Mouse (Mus musculus) kidney, postnatal 0 days (tissue): ENCODE data around the gene Kif1b. TPM values are rescaled to one million over a fixed set of nuclear protein-coding genes. Genes with fewer than 3 reads are reported as not detected.

Source experiments
- ATAC-seq: fragments of 200-750 bp; cut with Nextera tagmentation; replicated peaks from 2 replicates; pipeline ENCODE4 v1.8.0; 2017; ENCODE audit warnings: low read depth, moderate number of reproducible peaks, moderate TSS enrichment, moderate library complexity; ENCODE audit not compliant: low FRiP score
- DNase-seq: peaks from one replicate; pipeline ENCODE4 v3.0.0-alpha.2; 2016; ENCODE audit warnings: low spot score
- H3K27ac ChIP-seq: fragments of 300-500 bp; sonication (generic); 2 replicates; pipeline ENCODE4 v1.5.1; 2014; ENCODE audit warnings: mild to moderate bottlenecking
- H3K27me3 ChIP-seq: fragments of 300-500 bp; sonication (generic); 2 replicates; pipeline ENCODE4 v1.6.1; 2014; ENCODE audit warnings: low read length, mixed read lengths; ENCODE audit not compliant: insufficient read depth
- H3K36me3 ChIP-seq: fragments of 300-500 bp; sonication (generic); 2 replicates; pipeline ENCODE4 v1.6.1; 2014; ENCODE audit warnings: low read length, mixed read lengths; ENCODE audit not compliant: insufficient read depth
- H3K4me1 ChIP-seq: fragments of 300-500 bp; sonication (generic); replicated peaks from 2 replicates; pipeline ENCODE4 v1.6.1; 2014; ENCODE audit warnings: antibody characterized with exemption, low read length, mixed read lengths; ENCODE audit not compliant: insufficient read depth
- H3K4me2 ChIP-seq: fragments of 300-500 bp; sonication (generic); 2 replicates; pipeline ENCODE4 v1.6.1; 2014; ENCODE audit warnings: mild to moderate bottlenecking, low read length, moderate library complexity, mixed read lengths
- H3K4me3 ChIP-seq: fragments of 300-500 bp; sonication (generic); replicated peaks from 2 replicates; pipeline ENCODE4 v1.5.1; 2014; ENCODE audit warnings: low read depth, low read length
- H3K9ac ChIP-seq: fragments of 300-500 bp; sonication (generic); 2 replicates; pipeline ENCODE4 v1.6.1; 2014; ENCODE audit warnings: low read depth, low read length
- H3K9me3 ChIP-seq: fragments of 300-500 bp; sonication (generic); replicated peaks from 2 replicates; pipeline ENCODE4 v1.6.1; 2016; ENCODE audit warnings: low read length, inconsistent platforms, mixed read lengths
- CTCF ChIP-seq: IDR thresholded peaks from 2 replicates; pipeline ENCODE4 v1.5.1; 2016; ENCODE audit warnings: antibody characterized with exemption, low read depth, mild to moderate bottlenecking, moderate library complexity
- WGBS: fragments of 180-500 bp; shearing (Covaris S2); extraction: QIAGEN DNeasy Blood & Tissue Kit; methylation state at CpG from one replicate; pipeline ENCODE4 v1.1.7; 2014; 5-methylcytosine and 5-hydroxymethylcytosine counted together
- polyA plus RNA-seq: library from polyadenylated mRNA; unstranded; fragments of >200 nt; fragmentation: Nextera tagmentation; extraction: Ambion mirVana; gene quantifications from 2 replicates; pipeline ENCODE4 v1.2.1, GENCODE M21; 2015

Gene Kif1b
- polyA plus RNA-seq, result 19.8 and 19.9 TPM in 2 replicates

DNA sequence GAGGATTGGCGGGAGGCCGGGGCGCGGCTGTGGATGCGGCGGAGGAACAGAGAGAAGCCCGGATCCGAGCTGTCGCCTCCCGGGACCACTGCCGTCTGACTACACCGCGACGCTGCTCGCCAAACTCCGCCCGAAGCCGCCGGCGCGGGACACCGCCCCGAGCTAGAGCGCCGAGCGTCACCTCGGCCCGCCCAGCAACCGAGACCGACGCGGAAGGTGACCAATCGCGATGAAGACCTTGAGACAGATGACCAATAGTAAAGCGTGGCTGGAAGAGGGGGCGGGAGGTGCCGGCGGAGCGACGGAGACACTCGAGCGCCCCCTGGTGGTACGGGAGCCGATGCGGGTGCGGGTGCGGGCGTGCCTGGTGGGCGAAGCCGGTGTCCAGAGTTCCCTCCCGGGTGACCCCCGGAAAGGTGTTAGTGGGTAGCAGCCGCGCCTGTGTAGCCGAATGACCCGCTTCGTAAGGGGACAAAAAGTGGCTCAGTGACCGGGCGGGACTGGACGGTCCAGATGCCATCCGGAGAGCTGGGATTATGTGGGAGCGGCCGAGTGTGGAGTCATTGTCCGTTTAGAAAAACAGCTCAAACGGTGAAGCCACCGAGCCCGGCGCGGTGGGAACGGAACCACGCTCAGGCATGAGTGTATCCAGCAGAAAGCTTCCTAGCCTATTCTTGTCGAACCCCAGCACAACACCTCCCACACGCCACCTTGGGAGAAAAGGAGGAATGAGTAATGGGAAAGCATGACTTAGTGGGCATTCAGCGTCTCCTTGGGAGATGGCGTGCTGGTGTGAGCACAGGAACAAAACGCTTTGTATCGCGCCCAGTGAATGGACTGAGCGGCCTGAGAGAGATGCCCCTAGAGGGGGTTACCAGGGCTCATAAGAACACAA, at the start of gene Kif1b:
Gene Kif1b (minus strand): TSS at position 98 of the 895 bp plus-strand sequence.
- Histone ChIP-seq H3K4me1 (no peaks in the 10 kb centered on the region), H3K27ac (peak within 1 kb of the TSS; percentile 94), H3K4me2 (peak within 1 kb of the TSS; percentile 82), H3K4me3 (peak within 1 kb of the TSS; percentile 82), H3K27me3 (no peaks in the 10 kb centered on the region), H3K9ac (peak within 1 kb of the TSS; percentile 93), H3K9me3 (no peaks in the 10 kb centered on the region), H3K36me3 (no peaks in the 10 kb centered on the region)
- DNase-seq, result peak; percentile 98
- ATAC-seq, result peak; percentile 99
- peak; percentile 98 for TF ChIP-seq CTCF
- WGBS, result under 1% methylated on average over 79 of the region's 79 CpGs

- no peak overlapping the region for H3K4me3 ChIP-seq
- H3K36me3 ChIP-seq, result peaks cover 72% of the 10 kb centered on the region
- no peak for DNase-seq
- no peak overlapping the region for H3K9ac ChIP-seq
- H3K9me3 ChIP-seq, result no peaks in the 10 kb centered on the region
- ATAC-seq, result no peak
- H3K27me3 ChIP-seq, result no peaks in the 10 kb centered on the region
- H3K4me2 ChIP-seq, result no peak overlapping the region
- TF ChIP-seq CTCF, result no peak
- no peaks in the 10 kb centered on the region for H3K4me1 ChIP-seq
- 93% methylated on average over 8 of the region's 8 CpGs for WGBS
- no peak overlapping the region for H3K27ac ChIP-seq
Measured at GRCm38 (mm10) chr4:149354671-149355070, 47.2 kb upstream of the Kif1b start.

GRCm38 (mm10) chr4:149351596-149352150, 44.2 kb upstream of the Kif1b start:
- ATAC-seq (no peak), DNase-seq (no peak)
- no peak for TF ChIP-seq CTCF
- H3K4me2 ChIP-seq, result no peak overlapping the region
- no peaks in the 10 kb centered on the region for H3K9me3 ChIP-seq
- no peak overlapping the region for H3K27ac ChIP-seq
- 83% methylated on average over 8 of the region's 8 CpGs for WGBS
- no peak overlapping the region for H3K4me3 ChIP-seq
- H3K36me3 ChIP-seq, result peaks cover 75% of the 10 kb centered on the region
- H3K27me3 ChIP-seq, result no peaks in the 10 kb centered on the region
- H3K9ac ChIP-seq, result no peak overlapping the region
- no peaks in the 10 kb centered on the region for H3K4me1 ChIP-seq

- H3K9me3 ChIP-seq, result no peaks in the 10 kb centered on the region
- no peak for ATAC-seq
- peak; percentile 60 for TF ChIP-seq CTCF
- H3K36me3 ChIP-seq, result peaks cover 79% of the 10 kb centered on the region
- H3K9ac ChIP-seq, result no peak overlapping the region
- no peaks in the 10 kb centered on the region for H3K27me3 ChIP-seq
- DNase-seq, result peak; percentile 28
- H3K27ac ChIP-seq, result no peak overlapping the region
- no peaks in the 10 kb centered on the region for H3K4me1 ChIP-seq
- no peak overlapping the region for H3K4me3 ChIP-seq
- no peak overlapping the region for H3K4me2 ChIP-seq
- WGBS, result 77% methylated on average over 5 of the region's 5 CpGs
Measured at GRCm38 (mm10) chr4:149348963-149349362, 41.5 kb upstream of the Kif1b start.

DNA sequence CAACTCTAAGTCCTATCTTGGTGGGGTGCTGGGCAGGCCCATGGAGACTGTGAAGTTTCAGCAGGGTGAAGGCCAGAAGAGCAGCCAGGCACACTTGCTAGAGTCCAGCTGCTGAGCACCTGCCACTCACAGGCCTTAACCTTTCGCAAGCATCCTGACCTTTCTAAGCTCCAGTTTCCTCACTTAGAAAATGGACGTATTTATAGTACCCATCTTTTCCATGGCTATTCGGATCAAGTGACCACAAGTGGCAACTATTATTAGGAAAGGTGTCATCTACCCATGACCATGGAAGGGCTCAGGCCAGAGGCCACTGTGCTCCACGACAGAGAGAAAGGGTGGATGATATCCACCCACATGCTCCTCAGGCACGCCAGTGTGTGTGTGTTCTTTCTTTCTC, 38.4 kb upstream of the Kif1b start:
- no peak for DNase-seq
- peaks cover 78% of the 10 kb centered on the region for H3K36me3 ChIP-seq
- WGBS, result 55% methylated on average over 5 of the region's 5 CpGs
- no peak overlapping the region for H3K4me2 ChIP-seq
- no peaks in the 10 kb centered on the region for H3K27me3 ChIP-seq
- no peak for TF ChIP-seq CTCF
- no peak overlapping the region for H3K27ac ChIP-seq
- no peak overlapping the region for H3K9ac ChIP-seq
- H3K9me3 ChIP-seq, result no peaks in the 10 kb centered on the region
- no peak for ATAC-seq
- no peaks in the 10 kb centered on the region for H3K4me1 ChIP-seq
- no peak overlapping the region for H3K4me3 ChIP-seq

DNA sequence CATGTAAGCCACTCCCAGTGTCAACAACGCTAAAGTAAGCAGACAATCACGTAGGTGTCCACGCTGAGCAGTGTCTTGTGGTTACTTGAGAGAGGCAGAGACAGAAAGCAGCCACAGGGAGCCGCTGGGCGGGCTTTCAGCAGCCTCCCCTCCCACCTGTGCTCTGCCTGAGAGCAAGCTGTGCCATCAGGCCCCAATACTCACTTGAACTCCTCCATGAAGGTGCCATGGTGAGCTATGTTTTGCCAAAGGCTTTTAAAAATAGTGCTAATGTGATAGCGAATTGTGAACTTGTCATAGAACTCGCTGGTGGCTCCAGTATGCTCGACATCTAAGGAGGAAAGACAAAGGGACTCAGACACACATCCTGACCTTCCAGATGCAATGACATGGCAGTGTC, 36.8 kb upstream of the Kif1b start:
- Histone ChIP-seq H3K4me2 (no peak overlapping the region), H3K4me1 (no peaks in the 10 kb centered on the region), H3K27ac (no peak overlapping the region), H3K27me3 (no peaks in the 10 kb centered on the region), H3K9me3 (no peaks in the 10 kb centered on the region), H3K36me3 (peaks cover 71% of the 10 kb centered on the region), H3K4me3 (no peak overlapping the region), H3K9ac (no peak overlapping the region)
- WGBS, result 86% methylated on average over 8 of the region's 8 CpGs
- TF ChIP-seq CTCF, result no peak
- ATAC-seq (no peak), DNase-seq (no peak)
